Mouse (Mus musculus) right cerebral cortex, adult 2 months (tissue): ENCODE data around the gene Meox1.

Source experiments
- DNase-seq, 2 experiments: peaks; one replicate each; pipeline ENCODE4 v3.0.0; 2021 to 2022; ENCODE audit warnings: low spot score in 2 of 2

The Meox1 gene

GRCm38 (mm10) chr11:101851042-101851441 lies 43.1 kb downstream of the Meox1 start:
- DNase-seq, result no peak

GRCm38 (mm10) chr11:101849286-101849685 lies 44.9 kb downstream of the Meox1 start:
- DNase-seq, result no peak

DNA sequence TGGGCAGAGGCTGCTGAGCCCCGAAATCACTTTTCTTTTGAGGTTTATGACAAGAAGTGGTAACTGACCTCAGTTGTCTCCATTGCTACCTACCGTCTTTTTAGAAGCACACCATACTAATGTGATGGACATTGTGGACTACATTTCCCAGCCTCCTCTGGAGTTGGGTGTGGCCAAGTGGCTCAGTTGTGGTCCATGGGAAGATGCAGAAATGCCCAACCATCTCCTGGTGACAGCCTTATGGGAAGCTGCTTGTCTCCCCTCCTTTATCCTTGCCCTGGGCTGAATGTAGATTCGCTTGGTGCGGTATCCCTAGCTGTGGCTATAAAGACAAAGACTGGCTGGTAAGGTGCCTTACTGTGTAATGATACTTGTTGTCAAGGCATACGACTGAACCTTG lies 46.7 kb downstream of the Meox1 start:
- no peak for DNase-seq

DNA sequence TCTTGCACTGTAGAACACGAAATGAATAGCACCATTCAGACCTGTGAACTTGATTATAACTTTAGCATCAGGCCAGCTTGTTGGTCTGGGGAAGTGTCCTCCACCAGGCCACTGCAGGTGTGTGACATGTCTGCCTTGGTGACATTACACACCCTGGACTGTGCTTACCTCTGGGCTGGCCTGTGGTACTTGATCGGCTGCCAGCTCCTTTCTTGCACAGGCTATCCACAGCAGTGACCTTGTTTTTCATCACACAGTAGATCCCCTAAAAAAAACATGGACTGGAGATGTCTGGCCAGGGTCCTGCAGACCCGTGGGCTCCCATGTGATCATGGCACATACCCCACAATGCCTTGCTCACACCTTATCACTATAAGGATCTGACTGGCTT lies 51.4 kb downstream of the Meox1 start:
- DNase-seq, result no peak

GRCm38 (mm10) chr11:101841998-101842772 lies 52.0 kb downstream of the Meox1 start:
- peak; percentile 18 to 24 for DNase-seq

DNA sequence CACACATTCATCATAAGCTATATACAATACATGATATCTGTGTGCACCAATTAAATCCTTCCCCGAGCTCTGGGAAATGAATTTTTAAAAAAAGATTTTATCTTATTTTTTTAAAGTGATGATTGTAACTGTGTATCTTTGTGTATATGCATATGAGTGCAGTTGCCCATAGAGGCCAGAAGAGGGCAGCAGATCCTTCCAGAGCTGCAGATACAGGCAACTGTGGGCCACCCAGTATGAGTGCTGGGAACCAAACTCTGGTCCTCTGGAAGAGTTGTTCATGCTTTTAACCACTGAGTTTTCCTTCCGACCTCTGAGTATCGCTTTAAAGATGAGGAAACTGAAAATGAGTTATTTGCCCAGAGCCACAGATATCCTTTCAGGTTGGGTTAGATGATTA lies 53.8 kb downstream of the Meox1 start:
- DNase-seq, result no peak

DNA sequence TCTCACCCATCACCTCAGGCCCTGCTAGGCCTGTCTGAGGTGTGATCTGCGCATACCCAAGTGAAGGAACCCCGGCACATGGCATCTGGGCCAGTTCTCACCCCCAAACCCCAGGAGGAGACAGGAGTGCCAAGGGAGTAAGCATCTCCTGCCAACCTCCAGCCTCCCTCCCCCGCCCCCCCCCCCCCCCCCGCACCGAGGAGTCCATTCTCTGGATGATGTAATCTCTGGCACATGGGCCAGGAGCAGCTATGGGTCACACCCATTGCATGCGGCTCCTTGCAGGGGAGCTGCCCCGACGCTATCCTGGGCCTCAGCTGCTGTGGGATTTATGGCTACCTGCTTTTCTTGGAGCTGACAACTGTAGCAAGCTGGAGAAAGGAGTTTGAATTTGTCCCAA lies 54.7 kb downstream of the Meox1 start:
- no peak for DNase-seq

DNA sequence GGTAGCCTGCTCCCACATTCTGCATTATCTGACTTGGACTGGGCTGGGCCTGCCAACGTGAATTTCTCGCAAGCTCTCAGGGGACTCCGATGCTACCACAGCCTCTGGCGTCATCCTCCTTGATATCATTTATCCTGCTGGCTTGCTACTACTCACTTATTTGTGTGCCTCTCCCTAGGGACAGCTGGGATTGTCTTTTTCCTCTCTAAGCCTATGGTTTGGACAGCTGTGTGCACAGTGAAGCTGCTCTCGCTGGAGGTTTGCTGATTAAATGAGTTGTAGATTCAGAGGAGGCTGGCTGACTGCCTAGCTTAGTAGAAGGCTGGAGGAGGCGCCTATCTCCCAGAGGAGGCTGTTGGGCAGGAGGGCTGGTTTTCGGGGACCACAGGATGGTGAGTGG lies 62.2 kb downstream of the Meox1 start:
- DNase-seq, result peak; percentile 46 to 57

- DNase-seq, result no peak
Observed at GRCm38 (mm10) chr11:101830616-101831015, 63.6 kb downstream of the Meox1 start.

GRCm38 (mm10) chr11:101830112-101830511 lies 64.1 kb downstream of the Meox1 start:
- DNase-seq, result no peak

GRCm38 (mm10) chr11:101828718-101829117 lies 65.5 kb downstream of the Meox1 start:
- no peak for DNase-seq
